Mouse (Mus musculus) CH12.LX (cell line): Measurements from ENCODE around the gene Gm49380. TPM values are rescaled to one million over a fixed set of nuclear protein-coding genes. Genes with fewer than 3 reads are reported as not detected.

Experiments
- DNase-seq: peaks from one replicate; pipeline ENCODE4 v3.0.0-alpha.2; 2013; ENCODE audit errors: extremely low read depth
- H3K27ac ChIP-seq: 2 replicates; pipeline ENCODE4 v1.5.1; 2012; ENCODE audit warnings: low read depth, mild to moderate bottlenecking, control low read depth, moderate library complexity; ENCODE audit not compliant: insufficient read depth
- H3K27me3 ChIP-seq: replicated peaks from 2 replicates; pipeline ENCODE3; 2012; ENCODE audit warnings: inconsistent platforms
- H3K36me3 ChIP-seq, 2 experiments: replicated peaks in 1 of 2; 2 replicates each; pipeline versions ENCODE3 to v1.6.1; 2012; ENCODE audit warnings: inconsistent platforms in 1 of 2, low read length in 1 of 2, mild to moderate bottlenecking in 1 of 2, mixed read lengths in 1 of 2, moderate library complexity in 1 of 2; ENCODE audit not compliant: control insufficient read depth in 1 of 2, insufficient read depth in 1 of 2
- H3K4me1 ChIP-seq, 2 experiments: 2 replicates each; pipeline ENCODE4 v1.6.1; 2012; ENCODE audit warnings: inconsistent platforms in 1 of 2, moderate library complexity in 1 of 2; ENCODE audit not compliant: insufficient read depth in 2 of 2, control insufficient read depth in 1 of 2
- H3K4me2 ChIP-seq: 2 replicates; pipeline ENCODE4 v1.6.1; 2012; ENCODE audit warnings: low read depth, mild to moderate bottlenecking, control low read depth; ENCODE audit not compliant: poor library complexity, insufficient read depth, severe bottlenecking
- H3K4me3 ChIP-seq, 3 experiments: fragments of 150-350 bp in 1 of 3; sonication (generic) in 1 of 3; replicated peaks in 1 of 3; 2 replicates each; pipeline versions ENCODE3 to v1.5.1; 2011 to 2012; ENCODE audit warnings: low read depth in 2 of 3, low read length in 2 of 3, mild to moderate bottlenecking in 2 of 3, moderate library complexity in 2 of 3, control low read depth in 1 of 3, improper control_type of control experiment in 1 of 3, inconsistent platforms in 1 of 3, mixed read lengths in 1 of 3; ENCODE audit not compliant: poor library complexity in 1 of 3
- H3K79me2 ChIP-seq: replicated peaks from 2 replicates; pipeline ENCODE4 v1.6.1; 2012; ENCODE audit warnings: mild to moderate bottlenecking, moderate library complexity; ENCODE audit not compliant: control insufficient read depth, poor library complexity, insufficient read depth, severe bottlenecking; ENCODE audit errors: extremely low read depth
- H3K9ac ChIP-seq: 2 replicates; pipeline ENCODE4 v1.6.1; 2012; ENCODE audit warnings: low read depth, mild to moderate bottlenecking, control low read depth, moderate library complexity; ENCODE audit not compliant: insufficient read depth
- H3K9me3 ChIP-seq: replicated peaks from 2 replicates; pipeline ENCODE3; 2012; ENCODE audit warnings: low read length, inconsistent platforms, mixed read lengths
- BHLHE40 ChIP-seq: IDR thresholded peaks from 2 replicates; pipeline ENCODE4 v1.6.1; 2011; ENCODE audit warnings: mild to moderate bottlenecking, low read depth, low read length, improper control_type of control experiment
- CHD2 ChIP-seq: IDR thresholded peaks from 2 replicates; pipeline ENCODE4 v1.6.1; 2011; ENCODE audit warnings: low read length, improper control_type of control experiment
- E2F4 ChIP-seq: IDR thresholded peaks from 2 replicates; pipeline ENCODE4 v1.6.1; 2011; ENCODE audit warnings: low read depth, low read length, improper control_type of control experiment; ENCODE audit not compliant: insufficient replicate concordance
- EP300 ChIP-seq: IDR thresholded peaks from 2 replicates; pipeline ENCODE4 v1.6.1; 2011; ENCODE audit warnings: low read length, improper control_type of control experiment
- GABPA ChIP-seq: IDR thresholded peaks from 2 replicates; pipeline ENCODE4 v1.6.1; 2012; ENCODE audit warnings: low read depth, low read length, improper control_type of control experiment, inconsistent platforms; ENCODE audit not compliant: insufficient replicate concordance
- JUND ChIP-seq: conservative IDR thresholded peaks from 2 replicates; pipeline ENCODE4 v1.6.1; 2011; ENCODE audit warnings: low read depth, low read length, improper control_type of control experiment
- MAFK ChIP-seq: IDR thresholded peaks from 2 replicates; pipeline ENCODE4 v1.6.1; 2011; ENCODE audit warnings: low read length, improper control_type of control experiment; ENCODE audit not compliant: insufficient replicate concordance
- MAZ ChIP-seq: IDR thresholded peaks from 2 replicates; pipeline ENCODE4 v1.6.1; 2012; ENCODE audit warnings: low read depth, mild to moderate bottlenecking, inconsistent platforms, low read length, improper control_type of control experiment, moderate library complexity
- MXI1 ChIP-seq: IDR thresholded peaks from 2 replicates; pipeline ENCODE4 v1.6.1; 2011; ENCODE audit warnings: mild to moderate bottlenecking, low read depth, low read length, improper control_type of control experiment
- MYC ChIP-seq: IDR thresholded peaks from 2 replicates; pipeline ENCODE4 v1.6.1; 2011; ENCODE audit warnings: low read depth, mild to moderate bottlenecking, improper control_type of control experiment, low read length
- NRF1 ChIP-seq: IDR thresholded peaks from 2 replicates; pipeline ENCODE4 v1.6.1; 2014; ENCODE audit warnings: low read depth, mild to moderate bottlenecking, inconsistent platforms, low read length, improper control_type of control experiment, moderate library complexity
- PAX5 ChIP-seq: IDR thresholded peaks from 2 replicates; pipeline ENCODE4 v1.6.1; 2012; ENCODE audit warnings: low read length, inconsistent platforms, mixed read lengths
- POLR2A ChIP-seq: IDR thresholded peaks from 2 replicates; pipeline ENCODE4 v1.6.1; 2011; ENCODE audit warnings: low read depth, mild to moderate bottlenecking, improper control_type of control experiment, low read length
- RAD21 ChIP-seq: IDR thresholded peaks from 2 replicates; pipeline ENCODE4 v1.6.1; 2011; ENCODE audit warnings: low read depth, mild to moderate bottlenecking, low read length, improper control_type of control experiment, moderate library complexity
- RCOR1 ChIP-seq: conservative IDR thresholded peaks from 2 replicates; pipeline ENCODE4 v1.6.1; 2012; ENCODE audit warnings: low read depth, mild to moderate bottlenecking, inconsistent platforms, low read length, improper control_type of control experiment
- SIN3A ChIP-seq: IDR thresholded peaks from 2 replicates; pipeline ENCODE4 v1.6.1; 2012; ENCODE audit warnings: low read length, improper control_type of control experiment, inconsistent platforms
- SMC3 ChIP-seq: IDR thresholded peaks from 2 replicates; pipeline ENCODE4 v1.6.1; 2011; ENCODE audit warnings: low read depth, low read length, improper control_type of control experiment
- TBP ChIP-seq: conservative IDR thresholded peaks from 2 replicates; pipeline ENCODE4 v1.6.1; 2011; ENCODE audit warnings: low read depth, low read length, improper control_type of control experiment
- TCF12 ChIP-seq: IDR thresholded peaks from 2 replicates; pipeline ENCODE4 v1.6.1; 2014; ENCODE audit warnings: low read depth, mild to moderate bottlenecking, inconsistent platforms, low read length, improper control_type of control experiment
- UBTF ChIP-seq: IDR thresholded peaks from 2 replicates; pipeline ENCODE4 v1.6.1; 2012; ENCODE audit warnings: low read depth, mild to moderate bottlenecking, inconsistent platforms, low read length, improper control_type of control experiment, moderate library complexity
- USF1 ChIP-seq: IDR thresholded peaks from 2 replicates; pipeline ENCODE4 v1.6.1; 2014; ENCODE audit warnings: low read depth, mild to moderate bottlenecking, inconsistent platforms, low read length, improper control_type of control experiment
- USF2 ChIP-seq: conservative IDR thresholded peaks from 2 replicates; pipeline ENCODE4 v1.6.1; 2011; ENCODE audit warnings: low read depth, low read length, improper control_type of control experiment
- ZC3H11A ChIP-seq: IDR thresholded peaks from 2 replicates; pipeline ENCODE4 v1.6.1; 2012; ENCODE audit warnings: low read depth, mild to moderate bottlenecking, inconsistent platforms, low read length, improper control_type of control experiment
- ZKSCAN1 ChIP-seq: IDR thresholded peaks from 2 replicates; pipeline ENCODE4 v1.6.1; 2012; ENCODE audit warnings: low read depth, inconsistent platforms, low read length, improper control_type of control experiment, borderline replicate concordance
- ZMIZ1 ChIP-seq: IDR thresholded peaks from 2 replicates; pipeline ENCODE4 v1.6.1; 2012; ENCODE audit warnings: low read depth, mild to moderate bottlenecking, inconsistent platforms, low read length, improper control_type of control experiment
- dilution Hi-C: fragments of 300-500 bp; cut with MboI; formaldehyde crosslinking; loops from 2 replicates; pipeline ENCODE4 v1.14.3; 2020; ENCODE audit warnings: low sequenced_read_pairs; ENCODE audit not compliant: extremely low pct_unique_long_range_greater_than_20kb, extremely low pct_ligation_motif_present
- in situ Hi-C: fragments of 300-500 bp; cut with MboI; formaldehyde crosslinking; loops from 3 replicates; pipeline ENCODE4 v1.14.3; 2019; ENCODE audit warnings: low sequenced_read_pairs, low pct_ligation_motif_present, low pct_unique_long_range_greater_than_20kb, mixed read lengths
- polyA plus RNA-seq: library from polyadenylated mRNA; unstranded; fragments of >175 nt; gene quantifications from 2 replicates; pipeline ENCODE4 v1.2.1, GENCODE M21; 2012; ENCODE audit warnings: low read depth; ENCODE audit not compliant: insufficient read length
- total RNA-seq, 2 experiments: library from RNA; depleted of rRNA; stranded (reverse); fragments of 300-350 nt in 1 of 2; fragments of >200 nt in 1 of 2; gene quantifications; 2 replicates each; pipeline ENCODE4 v1.2.3; 2012 to 2014

Gene Gm49380
- total and polyA plus RNA-seq, 3 experiments: not detected

DNA sequence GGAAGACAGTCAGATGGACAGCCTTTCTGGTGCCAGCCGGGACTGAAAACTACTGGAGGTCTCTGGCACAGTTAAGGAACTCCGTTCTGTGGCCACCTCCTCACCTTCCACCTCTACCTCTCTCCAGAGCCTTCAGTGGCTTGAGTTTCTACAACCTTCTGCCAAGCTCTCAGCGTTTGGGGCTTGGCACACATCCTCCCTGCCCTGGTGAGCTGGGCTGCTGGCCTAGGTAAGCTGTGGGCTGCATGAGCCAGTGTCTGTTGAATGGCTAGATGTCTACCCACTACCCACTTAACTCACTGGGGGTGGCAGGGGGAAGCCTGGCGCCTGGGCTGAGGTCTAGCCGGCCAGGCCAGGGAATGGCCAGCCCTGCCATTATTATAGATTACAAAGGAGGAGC lies 40.2 kb downstream of the Gm49380 start:
- Histone ChIP-seq H3K9me3 (no peaks in the 10 kb centered on the region), H3K4me1 (peaks cover 15 to 18% of the 10 kb centered on the region in 2 experiments), H3K9ac (no peak overlapping the region), H3K4me2 (no peak overlapping the region), H3K4me3 (no peak overlapping the region), H3K27me3 (peaks cover 80% of the 10 kb centered on the region), H3K27ac (no peak overlapping the region), H3K36me3 (no peaks in the 10 kb centered on the region), H3K79me2 (no peaks in the 10 kb centered on the region)
- no peak for DNase-seq
- in situ Hi-C loops: no loop called here
- no peak for TF ChIP-seq RAD21
- TF ChIP-seq ZC3H11A: no peak
- TF ChIP-seq USF2: no peak
- no peak for TF ChIP-seq POLR2A
- no peak for TF ChIP-seq USF1
- no peak for TF ChIP-seq MAZ
- TF ChIP-seq ZKSCAN1: no peak
- no peak for TF ChIP-seq TCF12
- TF ChIP-seq SIN3A: no peak
- no peak for TF ChIP-seq BHLHE40
- no peak for TF ChIP-seq SMC3
- no peak for TF ChIP-seq NRF1
- dilution Hi-C loops: no loop called here

DNA sequence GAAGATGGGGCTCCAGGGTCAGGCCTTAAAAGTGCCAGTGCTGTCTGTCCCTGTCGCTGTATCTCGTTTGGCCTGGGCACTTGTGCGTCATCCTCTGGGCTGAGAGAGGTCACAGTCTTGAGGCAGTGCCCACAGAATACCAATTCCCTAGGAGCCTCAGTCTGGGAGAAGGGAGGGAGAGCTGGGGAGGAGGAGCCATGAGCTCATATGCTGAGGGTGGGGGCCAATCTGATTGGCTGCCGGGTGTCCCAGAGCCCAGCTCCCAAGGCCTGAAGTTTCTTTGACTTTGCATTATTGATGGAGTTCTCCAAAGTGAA lies 40.7 kb downstream of the Gm49380 start:
- in situ Hi-C loops: no loop called here
- Histone ChIP-seq H3K4me3 (no peak overlapping the region), H3K36me3 (no peaks in the 10 kb centered on the region), H3K9ac (no peak overlapping the region), H3K27me3 (peaks cover 84% of the 10 kb centered on the region), H3K4me2 (no peak overlapping the region), H3K27ac (no peak overlapping the region), H3K4me1 (peaks cover 15 to 18% of the 10 kb centered on the region in 2 experiments), H3K9me3 (no peaks in the 10 kb centered on the region), H3K79me2 (no peaks in the 10 kb centered on the region)
- dilution Hi-C loops: no loop called here
- TF ChIP-seq POLR2A (no peak), MAFK (no peak), UBTF (no peak), MAZ (no peak), EP300 (no peak), TBP (no peak), GABPA (no peak), RCOR1 (no peak), TCF12 (no peak), MXI1 (no peak), CHD2 (no peak), ZKSCAN1 (no peak), ZMIZ1 (no peak), E2F4 (no peak), ZC3H11A (no peak), JUND (no peak), MYC (no peak), SIN3A (no peak), PAX5 (no peak)
- no peak for DNase-seq
